Mouse (Mus musculus) hindbrain, embryonic 13.5 days (tissue): ENCODE data around the gene Insl3. TPM values are rescaled to one million over a fixed set of nuclear protein-coding genes. Genes with fewer than 3 reads are reported as not detected.
A peak's percentile ranks its signal among the peaks of the same experiment; 100 is the strongest.

Source experiments
- ATAC-seq: fragments of 200-750 bp; cut with Nextera tagmentation; 2 replicates; pipeline ENCODE4 v1.8.0; 2017; ENCODE audit warnings: moderate TSS enrichment; ENCODE audit not compliant: low FRiP score
- H3K27ac ChIP-seq: fragments of 300-500 bp; sonication (generic); 2 replicates; pipeline ENCODE4 v1.5.1; 2015; ENCODE audit warnings: inconsistent platforms, mild to moderate bottlenecking, moderate library complexity
- H3K27me3 ChIP-seq: fragments of 300-500 bp; sonication (generic); 2 replicates; pipeline ENCODE4 v1.6.1; 2015; ENCODE audit warnings: mild to moderate bottlenecking, inconsistent platforms
- H3K36me3 ChIP-seq: fragments of 300-500 bp; sonication (generic); 2 replicates; pipeline ENCODE4 v1.6.1; 2015; ENCODE audit warnings: mild to moderate bottlenecking, inconsistent platforms
- H3K4me1 ChIP-seq: fragments of 300-500 bp; sonication (generic); replicated peaks from 2 replicates; pipeline ENCODE4 v1.6.1; 2015; ENCODE audit warnings: inconsistent platforms
- H3K4me2 ChIP-seq: fragments of 300-500 bp; sonication (generic); 2 replicates; pipeline ENCODE4 v1.6.1; 2015; ENCODE audit warnings: inconsistent platforms, mild to moderate bottlenecking, moderate library complexity
- H3K4me3 ChIP-seq: fragments of 300-500 bp; sonication (generic); 2 replicates; pipeline ENCODE4 v1.5.1; 2015; ENCODE audit warnings: mild to moderate bottlenecking, inconsistent platforms
- H3K9ac ChIP-seq: fragments of 300-500 bp; sonication (generic); 2 replicates; pipeline ENCODE4 v1.6.1; 2015; ENCODE audit warnings: mild to moderate bottlenecking, inconsistent platforms
- H3K9me3 ChIP-seq: fragments of 300-500 bp; sonication (generic); 2 replicates; pipeline ENCODE4 v1.6.1; 2016; ENCODE audit warnings: inconsistent platforms
- WGBS: fragments of 180-500 bp; shearing (Covaris S2); methylation state at CpG from one replicate; pipeline ENCODE4 v1.1.7; 2015; 5-methylcytosine and 5-hydroxymethylcytosine counted together
- polyA plus RNA-seq: library from polyadenylated mRNA; unstranded; fragments of >200 nt; fragmentation: Nextera tagmentation; extraction: Ambion mirVana; gene quantifications from 2 replicates; pipeline ENCODE4 v1.2.1, GENCODE M21; 2015

The Insl3 gene
- 0.31 and 0.79 TPM in 2 replicates for polyA plus RNA-seq

- Histone ChIP-seq H3K27ac (no peak within 1 kb of the TSS), H3K36me3 (no peaks in the 10 kb centered on the region), H3K27me3 (peaks cover 100% of the 10 kb centered on the region), H3K4me3 (0 out of 2 replicates have a peak within 1 kb of the TSS, but pooled peaks have one; percentile 7), H3K9ac (no peak within 1 kb of the TSS), H3K4me1 (peaks cover 43% of the 10 kb centered on the region), H3K4me2 (no peak within 1 kb of the TSS), H3K9me3 (no peaks in the 10 kb centered on the region)
- ATAC-seq = no peak
- 6% methylated on average over 33 of the region's 33 CpGs for WGBS
These were observed at the start of gene Insl3 for GRCm38 (mm10) chr8:71689028-71689427. Insl3 (plus strand) TSS chr8:71689214.

GRCm38 (mm10) chr8:71639318-71639717 lies 49.7 kb upstream of the Insl3 start:
- H3K9me3 ChIP-seq = no peaks in the 10 kb centered on the region
- no peak overlapping the region for H3K4me2 ChIP-seq
- peaks cover 52% of the 10 kb centered on the region for H3K27me3 ChIP-seq
- H3K9ac ChIP-seq = no peak overlapping the region
- H3K27ac ChIP-seq = no peak overlapping the region
- no peak overlapping the region for H3K4me3 ChIP-seq
- WGBS = 87% methylated on average over 4 of the region's 4 CpGs
- H3K4me1 ChIP-seq = peaks cover 6% of the 10 kb centered on the region
- no peak for ATAC-seq
- peaks cover 67% of the 10 kb centered on the region for H3K36me3 ChIP-seq

GRCm38 (mm10) chr8:71645510-71645909 lies 43.5 kb upstream of the Insl3 start:
- Histone ChIP-seq H3K27ac (no peak overlapping the region), H3K9ac (no peak overlapping the region), H3K27me3 (0 out of 2 replicates have a peak, but pooled peaks cover 11% of the 10 kb centered on the region), H3K4me2 (no peak overlapping the region), H3K36me3 (peaks cover 91% of the 10 kb centered on the region), H3K4me3 (no peak overlapping the region), H3K4me1 (no peaks in the 10 kb centered on the region), H3K9me3 (no peaks in the 10 kb centered on the region)
- 82% methylated on average over 9 of the region's 9 CpGs for WGBS
- no peak for ATAC-seq

- H3K27ac ChIP-seq = no peak overlapping the region
- H3K4me2 ChIP-seq = peak overlapping the region; percentile 36
- 4% methylated on average over 24 of the region's 24 CpGs for WGBS
- H3K9me3 ChIP-seq = no peaks in the 10 kb centered on the region
- no peak overlapping the region for H3K9ac ChIP-seq
- 0 out of 2 replicates have a peak, but pooled peaks have one; percentile 15 for ATAC-seq
- no peak overlapping the region for H3K4me3 ChIP-seq
- peaks cover 6% of the 10 kb centered on the region; the same call in 1 of the 2 replicates for H3K4me1 ChIP-seq
- H3K27me3 ChIP-seq = peaks cover 78% of the 10 kb centered on the region
- peaks cover 80% of the 10 kb centered on the region for H3K36me3 ChIP-seq
These were observed 34.4 kb upstream of the Insl3 start for GRCm38 (mm10) chr8:71654600-71654999.

GRCm38 (mm10) chr8:71657816-71658215 lies 31.2 kb upstream of the Insl3 start:
- H3K9me3 ChIP-seq = no peaks in the 10 kb centered on the region
- H3K4me1 ChIP-seq = peaks cover 11% of the 10 kb centered on the region; the same call in 1 of the 2 replicates
- peaks cover 71% of the 10 kb centered on the region for H3K36me3 ChIP-seq
- no peak for ATAC-seq
- H3K27me3 ChIP-seq = peaks cover 90% of the 10 kb centered on the region
- H3K4me2 ChIP-seq = no peak overlapping the region
- WGBS = 25% methylated on average over 6 of the region's 9 CpGs
- H3K4me3 ChIP-seq = no peak overlapping the region
- no peak overlapping the region for H3K9ac ChIP-seq
- no peak overlapping the region for H3K27ac ChIP-seq

GRCm38 (mm10) chr8:71658515-71659049 lies 30.4 kb upstream of the Insl3 start:
- H3K27ac ChIP-seq = no peak overlapping the region
- H3K4me2 ChIP-seq = no peak overlapping the region
- 34% methylated on average over 17 of the region's 17 CpGs for WGBS
- ATAC-seq = no peak
- H3K36me3 ChIP-seq = peaks cover 71% of the 10 kb centered on the region
- H3K9ac ChIP-seq = no peak overlapping the region
- H3K4me1 ChIP-seq = peaks cover 11% of the 10 kb centered on the region; the same call in 1 of the 2 replicates
- no peaks in the 10 kb centered on the region for H3K9me3 ChIP-seq
- H3K27me3 ChIP-seq = peaks cover 90% of the 10 kb centered on the region
- no peak overlapping the region for H3K4me3 ChIP-seq

- H3K27me3 ChIP-seq = peaks cover 84% of the 10 kb centered on the region
- no peaks in the 10 kb centered on the region for H3K9me3 ChIP-seq
- whole genome bisulfite sequencing = 70% methylated on average over 1 of the region's 1 CpGs
- H3K4me1 ChIP-seq = peaks cover 9% of the 10 kb centered on the region; the same call in 1 of the 2 replicates
- no peak overlapping the region for H3K4me3 ChIP-seq
- H3K27ac ChIP-seq = no peak overlapping the region
- peaks cover 69% of the 10 kb centered on the region for H3K36me3 ChIP-seq
- ATAC-seq = no peak
- no peak overlapping the region for H3K4me2 ChIP-seq
- H3K9ac ChIP-seq = no peak overlapping the region
These were observed 29.3 kb upstream of the Insl3 start for GRCm38 (mm10) chr8:71659751-71660150.

GRCm38 (mm10) chr8:71660325-71661120 lies 28.5 kb upstream of the Insl3 start:
- H3K4me1 ChIP-seq = 0 out of 2 replicates have a peak, but pooled peaks cover 8% of the 10 kb centered on the region
- H3K9ac ChIP-seq = no peak overlapping the region
- peaks cover 61% of the 10 kb centered on the region for H3K36me3 ChIP-seq
- H3K9me3 ChIP-seq = no peaks in the 10 kb centered on the region
- H3K27me3 ChIP-seq = peaks cover 77% of the 10 kb centered on the region
- H3K4me2 ChIP-seq = no peak overlapping the region
- H3K4me3 ChIP-seq = no peak overlapping the region
- no peak overlapping the region for H3K27ac ChIP-seq
- ATAC-seq = peak; percentile 68
- WGBS = 11% methylated on average over 36 of the region's 36 CpGs

- 7% methylated on average over 22 of the region's 22 CpGs for WGBS
- Histone ChIP-seq H3K36me3 (peaks cover 30% of the 10 kb centered on the region), H3K9ac (peak overlapping the region; percentile 6; the same call in 1 of the 2 replicates), H3K4me3 (no peak overlapping the region), H3K27ac (no peak overlapping the region), H3K27me3 (peaks cover 36% of the 10 kb centered on the region), H3K9me3 (no peaks in the 10 kb centered on the region), H3K4me1 (peaks cover 50% of the 10 kb centered on the region), H3K4me2 (peak overlapping the region; percentile 24)
- no peak for ATAC-seq
These were observed 23.5 kb upstream of the Insl3 start for GRCm38 (mm10) chr8:71665331-71666130.

- Histone ChIP-seq H3K4me1 (peaks cover 51% of the 10 kb centered on the region), H3K36me3 (peaks cover 26% of the 10 kb centered on the region), H3K27me3 (peaks cover 30% of the 10 kb centered on the region), H3K9me3 (no peaks in the 10 kb centered on the region), H3K27ac (peak overlapping the region; percentile 80), H3K4me2 (peak overlapping the region; percentile 45), H3K4me3 (no peak overlapping the region), H3K9ac (peak overlapping the region; percentile 53)
- ATAC-seq = no peak
- WGBS = 17% methylated on average over 1 of the region's 1 CpGs
These were observed 22.2 kb upstream of the Insl3 start for GRCm38 (mm10) chr8:71666855-71667254.

- H3K4me2 ChIP-seq = peak overlapping the region; percentile 45
- H3K27me3 ChIP-seq = peaks cover 26% of the 10 kb centered on the region
- peak overlapping the region; percentile 53 for H3K9ac ChIP-seq
- WGBS = 42% methylated on average over 5 of the region's 5 CpGs
- peaks cover 21% of the 10 kb centered on the region for H3K36me3 ChIP-seq
- H3K9me3 ChIP-seq = no peaks in the 10 kb centered on the region
- peaks cover 55% of the 10 kb centered on the region for H3K4me1 ChIP-seq
- ATAC-seq = no peak
- H3K27ac ChIP-seq = peak overlapping the region; percentile 80
- no peak overlapping the region for H3K4me3 ChIP-seq
These were observed 21.8 kb upstream of the Insl3 start for GRCm38 (mm10) chr8:71667256-71667655.
